25 mouse cellular contexts compared by ENCODE assay signal in genomic region chr2:35576675-35577074, GRCm38 (mm10).
"Had no signal": no experiment of that assay in that cellular context is flagged by ENCODE, and none has a peak within 500 bp of the region (broad histone marks: within the 10 kb centered on the region; RNA-seq: fewer than 3 reads in every experiment).

No protein-coding gene starts in this region.

- DNase-seq: gastrocnemius, postnatal 14 days; gastrocnemius, postnatal 36 days; heart, adult 11 months; heart, postnatal 14 days; heart, postnatal 36 days; kidney, adult 11 months; kidney, adult 2 months; kidney, adult 9 months; kidney, postnatal 14 days; kidney, postnatal 36 days; layer of hippocampus, adult 9-11 months; layer of hippocampus, postnatal 36 days; left cerebral cortex, postnatal 4 days had no signal

- H3K4me3 ChIP-seq: heart, embryonic 13.5 days; heart, embryonic 15.5 days; hindbrain, embryonic 13.5 days; hindbrain, embryonic 15.5 days; kidney, embryonic 15.5 days; limb, embryonic 13.5 days; limb, embryonic 15.5 days; liver, embryonic 12.5 days had no signal

- H3K36me3 ChIP-seq: heart, embryonic 13.5 days; heart, embryonic 15.5 days; hindbrain, embryonic 13.5 days; hindbrain, embryonic 15.5 days; kidney, embryonic 15.5 days; limb, embryonic 13.5 days; limb, embryonic 15.5 days; liver, embryonic 12.5 days had no signal

- H3K27me3 ChIP-seq: limb, embryonic 15.5 days had no signal

- H3K4me2 ChIP-seq: heart, embryonic 11.5 days; heart, embryonic 13.5 days; heart, embryonic 15.5 days; hindbrain, embryonic 13.5 days; hindbrain, embryonic 15.5 days; kidney, embryonic 15.5 days; limb, embryonic 13.5 days; limb, embryonic 15.5 days; liver, embryonic 12.5 days had no signal

- ATAC-seq: forebrain, embryonic 16.5 days; hindbrain, postnatal 0 days; liver, embryonic 12.5 days had no signal

- H3K27ac ChIP-seq: heart, embryonic 13.5 days; heart, embryonic 15.5 days; hindbrain, embryonic 13.5 days; hindbrain, embryonic 15.5 days; hindbrain, postnatal 0 days; kidney, embryonic 15.5 days; kidney, postnatal 0 days; limb, embryonic 13.5 days; limb, embryonic 15.5 days; liver, embryonic 12.5 days had no signal

- H3K9me3 ChIP-seq: heart, embryonic 13.5 days; heart, embryonic 15.5 days; hindbrain, embryonic 13.5 days; hindbrain, embryonic 15.5 days; kidney, embryonic 15.5 days; limb, embryonic 13.5 days; limb, embryonic 15.5 days; liver, embryonic 12.5 days had no signal

- H3K9ac ChIP-seq: heart, embryonic 13.5 days; heart, embryonic 15.5 days; hindbrain, embryonic 13.5 days; hindbrain, embryonic 15.5 days; kidney, embryonic 15.5 days; limb, embryonic 13.5 days; limb, embryonic 15.5 days; liver, embryonic 12.5 days had no signal
